Mouse (Mus musculus): ENCODE measurements around the gene Myt1l. TPM values are rescaled to one million over a fixed set of nuclear protein-coding genes. Genes with fewer than 3 reads are reported as not detected.

Myt1l gene
- polyA plus RNA-seq, 1 experiment from 2014 or later: 1.2 TPM

GRCm38 (mm10) chr12:29699386-29699785 lies 171.2 kb downstream of the Myt1l start:
- Histone ChIP-seq H3K4me1 (replicated peaks; ENCODE audit: control insufficient read depth, insufficient read depth, low read length) (no peaks in the 10 kb centered on the region), H3K36me3 (ENCODE audit: control insufficient read depth, insufficient read depth) (no peaks in the 10 kb centered on the region), H3K27ac (ENCODE audit: low read depth, low read length) (no peak overlapping the region), H3K4me3 (ENCODE audit: low read depth, low read length) (no peak overlapping the region), H3K27me3 (replicated peaks; ENCODE audit: control insufficient read depth, insufficient read depth, low read length) (no peaks in the 10 kb centered on the region), H3K9me3 (ENCODE audit: control insufficient read depth) (no peaks in the 10 kb centered on the region), H3K4me2 (replicated peaks; ENCODE audit: low read depth) (no peak overlapping the region), H3K9ac (ENCODE audit: low read depth, low read length) (no peak overlapping the region)
- ATAC-seq: no peak
- no peak for TF ChIP-seq CTCF (IDR thresholded peaks at IDR 0.05; ENCODE audit: low read depth)
- 74% methylated on average over 10 of the region's 10 CpGs for WGBS

GRCm38 (mm10) chr12:29700026-29700425 lies 171.8 kb downstream of the Myt1l start:
- no peaks in the 10 kb centered on the region for H3K36me3 ChIP-seq (ENCODE audit: control insufficient read depth, insufficient read depth)
- no peaks in the 10 kb centered on the region for H3K4me1 ChIP-seq (replicated peaks; ENCODE audit: control insufficient read depth, insufficient read depth, low read length)
- TF ChIP-seq CTCF (IDR thresholded peaks at IDR 0.05; ENCODE audit: low read depth): no peak
- WGBS: 77% methylated on average over 3 of the region's 3 CpGs
- no peaks in the 10 kb centered on the region for H3K9me3 ChIP-seq (ENCODE audit: control insufficient read depth)
- H3K4me3 ChIP-seq (ENCODE audit: low read depth, low read length): no peak overlapping the region
- ATAC-seq: no peak
- no peak overlapping the region for H3K4me2 ChIP-seq (replicated peaks; ENCODE audit: low read depth)
- H3K27me3 ChIP-seq (replicated peaks; ENCODE audit: control insufficient read depth, insufficient read depth, low read length): no peaks in the 10 kb centered on the region
- H3K27ac ChIP-seq (ENCODE audit: low read depth, low read length): no peak overlapping the region
- H3K9ac ChIP-seq (ENCODE audit: low read depth, low read length): no peak overlapping the region

- Histone ChIP-seq H3K27ac (ENCODE audit: low read depth, low read length) (no peak overlapping the region), H3K4me3 (ENCODE audit: low read depth, low read length) (no peak overlapping the region), H3K36me3 (ENCODE audit: control insufficient read depth, insufficient read depth) (no peaks in the 10 kb centered on the region), H3K4me2 (replicated peaks; ENCODE audit: low read depth) (no peak overlapping the region), H3K4me1 (replicated peaks; ENCODE audit: control insufficient read depth, insufficient read depth, low read length) (no peaks in the 10 kb centered on the region), H3K9ac (ENCODE audit: low read depth, low read length) (no peak overlapping the region), H3K9me3 (ENCODE audit: control insufficient read depth) (no peaks in the 10 kb centered on the region), H3K27me3 (replicated peaks; ENCODE audit: control insufficient read depth, insufficient read depth, low read length) (no peaks in the 10 kb centered on the region)
- TF ChIP-seq CTCF (IDR thresholded peaks at IDR 0.05; ENCODE audit: low read depth): no peak
- ATAC-seq: no peak
- 59% methylated on average over 4 of the region's 4 CpGs for WGBS
These were observed 172.9 kb downstream of the Myt1l start for GRCm38 (mm10) chr12:29701076-29701475.

- WGBS: 32% methylated on average over 6 of the region's 6 CpGs
These were observed 173.6 kb downstream of the Myt1l start for GRCm38 (mm10) chr12:29701731-29702316.

GRCm38 (mm10) chr12:29702626-29703025 lies 174.4 kb downstream of the Myt1l start:
- H3K36me3 ChIP-seq (ENCODE audit: control insufficient read depth, insufficient read depth): no peaks in the 10 kb centered on the region
- H3K9me3 ChIP-seq (ENCODE audit: control insufficient read depth): no peaks in the 10 kb centered on the region
- no peaks in the 10 kb centered on the region for H3K4me1 ChIP-seq (replicated peaks; ENCODE audit: control insufficient read depth, insufficient read depth, low read length)
- TF ChIP-seq CTCF (IDR thresholded peaks at IDR 0.05; ENCODE audit: low read depth): no peak
- no peak overlapping the region for H3K27ac ChIP-seq (ENCODE audit: low read depth, low read length)
- H3K4me2 ChIP-seq (replicated peaks; ENCODE audit: low read depth): no peak overlapping the region
- no peak overlapping the region for H3K4me3 ChIP-seq (ENCODE audit: low read depth, low read length)
- H3K27me3 ChIP-seq (replicated peaks; ENCODE audit: control insufficient read depth, insufficient read depth, low read length): no peaks in the 10 kb centered on the region
- ATAC-seq: no peak
- WGBS: 67% methylated on average over 4 of the region's 4 CpGs
- no peak overlapping the region for H3K9ac ChIP-seq (ENCODE audit: low read depth, low read length)

More at GRCm38 (mm10) chr12:29701731-29702316, 173.6 kb downstream of the Myt1l start:
- no peak for ATAC-seq
- Histone ChIP-seq H3K4me2 (replicated peaks; ENCODE audit: low read depth) (no peak overlapping the region), H3K27me3 (replicated peaks; ENCODE audit: control insufficient read depth, insufficient read depth, low read length) (no peaks in the 10 kb centered on the region), H3K9ac (ENCODE audit: low read depth, low read length) (no peak overlapping the region), H3K4me3 (ENCODE audit: low read depth, low read length) (no peak overlapping the region), H3K9me3 (ENCODE audit: control insufficient read depth) (no peaks in the 10 kb centered on the region), H3K27ac (ENCODE audit: low read depth, low read length) (no peak overlapping the region), H3K36me3 (ENCODE audit: control insufficient read depth, insufficient read depth) (no peaks in the 10 kb centered on the region), H3K4me1 (replicated peaks; ENCODE audit: control insufficient read depth, insufficient read depth, low read length) (no peaks in the 10 kb centered on the region)
- TF ChIP-seq CTCF (IDR thresholded peaks at IDR 0.05; ENCODE audit: low read depth): no peak

GRCm38 (mm10) chr12:29703541-29703940 lies 175.4 kb downstream of the Myt1l start:
- WGBS: 71% methylated on average over 8 of the region's 8 CpGs
- H3K27me3 ChIP-seq (replicated peaks; ENCODE audit: control insufficient read depth, insufficient read depth, low read length): no peaks in the 10 kb centered on the region
- no peak for TF ChIP-seq CTCF (IDR thresholded peaks at IDR 0.05; ENCODE audit: low read depth)
- no peaks in the 10 kb centered on the region for H3K9me3 ChIP-seq (ENCODE audit: control insufficient read depth)
- no peak overlapping the region for H3K4me2 ChIP-seq (replicated peaks; ENCODE audit: low read depth)
- H3K9ac ChIP-seq (ENCODE audit: low read depth, low read length): no peak overlapping the region
- no peak for ATAC-seq
- H3K4me3 ChIP-seq (ENCODE audit: low read depth, low read length): no peak overlapping the region
- H3K36me3 ChIP-seq (ENCODE audit: control insufficient read depth, insufficient read depth): no peaks in the 10 kb centered on the region
- no peak overlapping the region for H3K27ac ChIP-seq (ENCODE audit: low read depth, low read length)
- no peaks in the 10 kb centered on the region for H3K4me1 ChIP-seq (replicated peaks; ENCODE audit: control insufficient read depth, insufficient read depth, low read length)

- H3K9ac ChIP-seq (ENCODE audit: low read depth, low read length): no peak overlapping the region
- no peak overlapping the region for H3K27ac ChIP-seq (ENCODE audit: low read depth, low read length)
- H3K9me3 ChIP-seq (ENCODE audit: control insufficient read depth): no peaks in the 10 kb centered on the region
- no peaks in the 10 kb centered on the region for H3K27me3 ChIP-seq (replicated peaks; ENCODE audit: control insufficient read depth, insufficient read depth, low read length)
- ATAC-seq: no peak
- TF ChIP-seq CTCF (IDR thresholded peaks at IDR 0.05; ENCODE audit: low read depth): no peak
- H3K4me2 ChIP-seq (replicated peaks; ENCODE audit: low read depth): no peak overlapping the region
- WGBS: 86% methylated on average over 3 of the region's 3 CpGs
- H3K36me3 ChIP-seq (ENCODE audit: control insufficient read depth, insufficient read depth): no peaks in the 10 kb centered on the region
- H3K4me1 ChIP-seq (replicated peaks; ENCODE audit: control insufficient read depth, insufficient read depth, low read length): no peaks in the 10 kb centered on the region
- no peak overlapping the region for H3K4me3 ChIP-seq (ENCODE audit: low read depth, low read length)
These were observed 178.9 kb downstream of the Myt1l start for GRCm38 (mm10) chr12:29707094-29707493.

Measured in intestine, postnatal 0 days (tissue).